Mouse (Mus musculus) midbrain, embryonic 15.5 days (tissue): ENCODE results near the gene Ankrd35. TPM values are rescaled to one million over a fixed set of nuclear protein-coding genes. Genes with fewer than 3 reads are reported as not detected.
"Not testable (repeated sequence)": the region's sequence is repeated elsewhere in the genome, so short reads cannot be mapped to it uniquely, and the experiment has no call there.

Experiments used
- ATAC-seq: fragments of 200-750 bp; cut with Nextera tagmentation; replicated peaks from 2 replicates; pipeline ENCODE4 v1.8.0; 2017; ENCODE audit warnings: moderate TSS enrichment
- H3K27ac ChIP-seq: fragments of 300-500 bp; sonication (generic); 2 replicates; pipeline ENCODE4 v1.5.1; 2015; ENCODE audit warnings: mild to moderate bottlenecking, inconsistent platforms
- H3K27me3 ChIP-seq: fragments of 300-500 bp; sonication (generic); replicated peaks from 2 replicates; pipeline ENCODE4 v1.6.1; 2015; ENCODE audit warnings: inconsistent platforms
- H3K36me3 ChIP-seq: fragments of 300-500 bp; sonication (generic); replicated peaks from 2 replicates; pipeline ENCODE4 v1.6.1; 2015; ENCODE audit warnings: inconsistent platforms
- H3K4me1 ChIP-seq: fragments of 300-500 bp; sonication (generic); 2 replicates; pipeline ENCODE4 v1.6.1; 2015; ENCODE audit warnings: inconsistent platforms
- H3K4me2 ChIP-seq: fragments of 300-500 bp; sonication (generic); 2 replicates; pipeline ENCODE4 v1.6.1; 2015; ENCODE audit warnings: inconsistent platforms, mild to moderate bottlenecking, moderate library complexity
- H3K4me3 ChIP-seq: fragments of 300-500 bp; sonication (generic); 2 replicates; pipeline ENCODE4 v1.5.1; 2015; ENCODE audit warnings: mild to moderate bottlenecking, inconsistent platforms
- H3K9ac ChIP-seq: fragments of 300-500 bp; sonication (generic); 2 replicates; pipeline ENCODE4 v1.6.1; 2015; ENCODE audit warnings: mild to moderate bottlenecking, inconsistent platforms
- H3K9me3 ChIP-seq: fragments of 300-500 bp; sonication (generic); 2 replicates; pipeline ENCODE4 v1.6.1; 2016; ENCODE audit warnings: inconsistent platforms
- WGBS: fragments of 180-500 bp; shearing (Covaris S2); methylation state at CpG from one replicate; pipeline ENCODE4 v1.1.7; 2015; ENCODE audit warnings: mixed read lengths; 5-methylcytosine and 5-hydroxymethylcytosine counted together
- polyA plus RNA-seq: library from polyadenylated mRNA; unstranded; fragments of >200 nt; fragmentation: Nextera tagmentation; extraction: Ambion mirVana; gene quantifications from 2 replicates; pipeline ENCODE4 v1.2.1, GENCODE M21; 2015

Gene Ankrd35
- polyA plus RNA-seq, 1 experiment from 2014 or later, result 2.1 TPM

- Histone ChIP-seq H3K4me3 (no peak overlapping the region), H3K4me2 (no peak overlapping the region), H3K36me3 (no peaks in the 10 kb centered on the region), H3K4me1 (0 out of 2 replicates have a peak, but pooled peaks cover 10% of the 10 kb centered on the region), H3K27me3 (peaks cover 2% of the 10 kb centered on the region; the same call in 1 of the 2 replicates), H3K27ac (no peak overlapping the region), H3K9me3 (no peaks in the 10 kb centered on the region), H3K9ac (no peak overlapping the region)
- no peak for ATAC-seq
- WGBS, result 39% methylated on average over 3 of the region's 3 CpGs
These were observed 5.8 kb downstream of the Ankrd35 start for GRCm38 (mm10) chr3:96675690-96676089.

- Histone ChIP-seq H3K9ac (no peak overlapping the region), H3K4me1 (0 out of 2 replicates have a peak, but pooled peaks cover 10% of the 10 kb centered on the region), H3K27ac (no peak overlapping the region), H3K36me3 (no peaks in the 10 kb centered on the region), H3K9me3 (no peaks in the 10 kb centered on the region), H3K27me3 (no peaks in the 10 kb centered on the region), H3K4me3 (no peak overlapping the region), H3K4me2 (no peak overlapping the region)
- no peak for ATAC-seq
- WGBS, result 58% methylated on average over 7 of the region's 7 CpGs
These were observed 8.5 kb downstream of the Ankrd35 start for GRCm38 (mm10) chr3:96678456-96678855.

- 19% methylated on average over 5 of the region's 5 CpGs for WGBS
- 0 out of 2 replicates have a peak, but pooled peaks cover 10% of the 10 kb centered on the region for H3K4me1 ChIP-seq
- H3K9me3 ChIP-seq, result no peaks in the 10 kb centered on the region
These were observed 9.3 kb downstream of the Ankrd35 start for GRCm38 (mm10) chr3:96679159-96679674.

GRCm38 (mm10) chr3:96680269-96680956 lies 10.5 kb downstream of the Ankrd35 start:
- no peak overlapping the region for H3K9ac ChIP-seq
- no peak overlapping the region for H3K4me3 ChIP-seq
- H3K4me2 ChIP-seq, result 0 out of 2 replicates have a peak overlapping the region, but pooled peaks have one; percentile 1
- peak; percentile 63 for ATAC-seq
- H3K27me3 ChIP-seq, result no peaks in the 10 kb centered on the region
- H3K27ac ChIP-seq, result no peak overlapping the region
- H3K9me3 ChIP-seq, result no peaks in the 10 kb centered on the region
- WGBS, result 17% methylated on average over 12 of the region's 12 CpGs
- H3K4me1 ChIP-seq, result 0 out of 2 replicates have a peak, but pooled peaks cover 10% of the 10 kb centered on the region
- no peaks in the 10 kb centered on the region for H3K36me3 ChIP-seq

More at GRCm38 (mm10) chr3:96679159-96679674, 9.3 kb downstream of the Ankrd35 start:
- no peaks in the 10 kb centered on the region for H3K27me3 ChIP-seq
- no peak for ATAC-seq
- H3K4me3 ChIP-seq, result no peak overlapping the region
- no peak overlapping the region for H3K27ac ChIP-seq
- no peak overlapping the region for H3K4me2 ChIP-seq
- H3K9ac ChIP-seq, result no peak overlapping the region
- no peaks in the 10 kb centered on the region for H3K36me3 ChIP-seq

- no peaks in the 10 kb centered on the region for H3K9me3 ChIP-seq
- ATAC-seq, result no peak
- H3K4me1 ChIP-seq, result 0 out of 2 replicates have a peak, but pooled peaks cover 10% of the 10 kb centered on the region
- no peak overlapping the region for H3K27ac ChIP-seq
- H3K4me3 ChIP-seq, result no peak overlapping the region
- no peaks in the 10 kb centered on the region for H3K27me3 ChIP-seq
- H3K36me3 ChIP-seq, result no peaks in the 10 kb centered on the region
- no peak overlapping the region for H3K4me2 ChIP-seq
- no peak overlapping the region for H3K9ac ChIP-seq
- WGBS, result 86% methylated on average over 3 of the region's 3 CpGs
These were observed 13.6 kb downstream of the Ankrd35 start for GRCm38 (mm10) chr3:96683496-96683895.

- Histone ChIP-seq H3K4me2 (peak overlapping the region; percentile 43), H3K27me3 (no peaks in the 10 kb centered on the region), H3K9me3 (no peaks in the 10 kb centered on the region), H3K36me3 (no peaks in the 10 kb centered on the region), H3K4me3 (no peak overlapping the region), H3K9ac (no peak overlapping the region), H3K4me1 (0 out of 2 replicates have a peak, but pooled peaks cover 10% of the 10 kb centered on the region), H3K27ac (no peak overlapping the region)
- 61% methylated on average over 17 of the region's 17 CpGs for WGBS
- no peak for ATAC-seq
These were observed 14.4 kb downstream of the Ankrd35 start for GRCm38 (mm10) chr3:96684151-96684821.

GRCm38 (mm10) chr3:96684822-96685156 lies 14.9 kb downstream of the Ankrd35 start:
- WGBS, result 43% methylated on average over 28 of the region's 28 CpGs
- H3K4me2 ChIP-seq, result peak overlapping the region; percentile 43
- no peak for ATAC-seq
- H3K4me3 ChIP-seq, result no peak overlapping the region
- H3K4me1 ChIP-seq, result 0 out of 2 replicates have a peak, but pooled peaks cover 13% of the 10 kb centered on the region
- no peaks in the 10 kb centered on the region for H3K27me3 ChIP-seq
- no peak overlapping the region for H3K27ac ChIP-seq
- H3K9me3 ChIP-seq, result no peaks in the 10 kb centered on the region
- no peak overlapping the region for H3K9ac ChIP-seq
- no peaks in the 10 kb centered on the region for H3K36me3 ChIP-seq

GRCm38 (mm10) chr3:96686057-96686456 lies 16.1 kb downstream of the Ankrd35 start:
- H3K4me1 ChIP-seq, H3K9ac ChIP-seq, H3K27ac ChIP-seq, H3K36me3 ChIP-seq, H3K27me3 ChIP-seq, H3K9me3 ChIP-seq, H3K4me2 ChIP-seq, ATAC-seq, H3K4me3 ChIP-seq: not testable (repeated sequence)
- 96% methylated on average over 5 of the region's 5 CpGs for WGBS

- ATAC-seq, result no peak
- Histone ChIP-seq H3K9me3 (no peaks in the 10 kb centered on the region), H3K4me1 (0 out of 2 replicates have a peak, but pooled peaks cover 4% of the 10 kb centered on the region), H3K4me2 (no peak overlapping the region), H3K36me3 (no peaks in the 10 kb centered on the region), H3K27me3 (no peaks in the 10 kb centered on the region), H3K4me3 (no peak overlapping the region), H3K27ac (no peak overlapping the region), H3K9ac (no peak overlapping the region)
- 86% methylated on average over 11 of the region's 11 CpGs for WGBS
These were observed 18.9 kb downstream of the Ankrd35 start for GRCm38 (mm10) chr3:96688854-96689253.

GRCm38 (mm10) chr3:96690298-96690697 lies 20.4 kb downstream of the Ankrd35 start:
- no peaks in the 10 kb centered on the region for H3K36me3 ChIP-seq
- 51% methylated on average over 3 of the region's 3 CpGs for WGBS
- no peak overlapping the region for H3K9ac ChIP-seq
- no peak overlapping the region for H3K4me2 ChIP-seq
- no peak overlapping the region for H3K4me3 ChIP-seq
- 0 out of 2 replicates have a peak, but pooled peaks cover 4% of the 10 kb centered on the region for H3K4me1 ChIP-seq
- H3K27ac ChIP-seq, result no peak overlapping the region
- no peaks in the 10 kb centered on the region for H3K27me3 ChIP-seq
- ATAC-seq, result no peak
- no peaks in the 10 kb centered on the region for H3K9me3 ChIP-seq

- WGBS, result 12% methylated on average over 3 of the region's 3 CpGs
- peaks cover 12% of the 10 kb centered on the region for H3K4me1 ChIP-seq
- no peaks in the 10 kb centered on the region for H3K9me3 ChIP-seq
- H3K9ac ChIP-seq, result no peak overlapping the region
- H3K4me3 ChIP-seq, result no peak overlapping the region
- no peak overlapping the region for H3K4me2 ChIP-seq
- no peaks in the 10 kb centered on the region for H3K36me3 ChIP-seq
- no peaks in the 10 kb centered on the region for H3K27me3 ChIP-seq
- H3K27ac ChIP-seq, result no peak overlapping the region
- ATAC-seq, result no peak
These were observed 22.6 kb downstream of the Ankrd35 start for GRCm38 (mm10) chr3:96692506-96692905.

- H3K27ac ChIP-seq, result no peak overlapping the region
- H3K4me2 ChIP-seq, result no peak overlapping the region
- no peaks in the 10 kb centered on the region for H3K27me3 ChIP-seq
- no peaks in the 10 kb centered on the region for H3K9me3 ChIP-seq
- no peak for ATAC-seq
- no peak overlapping the region for H3K4me3 ChIP-seq
- peaks cover 20% of the 10 kb centered on the region for H3K4me1 ChIP-seq
- no peak overlapping the region for H3K9ac ChIP-seq
- H3K36me3 ChIP-seq, result no peaks in the 10 kb centered on the region
- 85% methylated on average over 1 of the region's 1 CpGs for WGBS
These were observed 23.6 kb downstream of the Ankrd35 start for GRCm38 (mm10) chr3:96693579-96693978.
